Mouse (Mus musculus): ENCODE data around the gene Pef1.

The Pef1 gene

GRCm38 (mm10) chr4:130177087-130177486, 74.7 kb downstream of the Pef1 start:
- peak; percentile 77 to 83 for DNase-seq

- peak in 1 of 2 experiments; percentile 29 for DNase-seq
Observed at GRCm38 (mm10) chr4:130177536-130177935, 75.2 kb downstream of the Pef1 start.

All from lung, postnatal 4 days (tissue).